30 mouse cellular contexts compared by ENCODE assay signal in genomic region chr14:11772736-11773135, GRCm38 (mm10).
"Had no signal": no experiment of that assay in that cellular context is flagged by ENCODE, and none has a peak within 500 bp of the region (broad histone marks: within the 10 kb centered on the region; RNA-seq: fewer than 3 reads in every experiment).

No protein-coding gene starts in this region.

- ATAC-seq: hindbrain, embryonic 16.5 days; hindbrain, postnatal 0 days; inflammation-experienced regulatory T-cells, adult 6 months; intestine, embryonic 15.5 days; intestine, embryonic 16.5 days; intestine, postnatal 0 days had no signal

- H3K9ac ChIP-seq: heart, embryonic 12.5 days; heart, embryonic 13.5 days; heart, embryonic 15.5 days; hindbrain, embryonic 12.5 days; hindbrain, embryonic 13.5 days; hindbrain, embryonic 14.5 days; hindbrain, embryonic 15.5 days; intestine, embryonic 15.5 days had no signal

- H3K27me3 ChIP-seq: heart, embryonic 12.5 days; heart, embryonic 13.5 days; heart, embryonic 15.5 days; hindbrain, embryonic 12.5 days; hindbrain, embryonic 13.5 days; hindbrain, embryonic 15.5 days; intestine, embryonic 15.5 days had no signal

- H3K9me3 ChIP-seq: heart, embryonic 10.5 days; heart, embryonic 12.5 days; heart, embryonic 13.5 days; heart, embryonic 15.5 days; hindbrain, embryonic 10.5 days; hindbrain, embryonic 12.5 days; hindbrain, embryonic 13.5 days; hindbrain, embryonic 15.5 days; intestine, embryonic 15.5 days had no signal

- H3K36me3 ChIP-seq: heart, embryonic 10.5 days; heart, embryonic 12.5 days; heart, embryonic 13.5 days; heart, embryonic 15.5 days; hindbrain, embryonic 10.5 days; hindbrain, embryonic 12.5 days; hindbrain, embryonic 13.5 days; hindbrain, embryonic 15.5 days; intestine, embryonic 15.5 days had no signal

- DNase-seq: heart, adult 2 months; heart, postnatal 10 days; heart, postnatal 14 days; heart, postnatal 36 days; heart, postnatal 4 days; kidney, adult 11 months; kidney, adult 18-20 months; kidney, postnatal 10 days; kidney, postnatal 4 days; layer of hippocampus, adult 9-11 months; layer of hippocampus, postnatal 36 days had no signal

- H3K27ac ChIP-seq: heart, adult 2 months; heart, embryonic 10.5 days; heart, embryonic 13.5 days; heart, embryonic 15.5 days; hindbrain, embryonic 10.5 days; hindbrain, embryonic 12.5 days; hindbrain, embryonic 13.5 days; hindbrain, embryonic 14.5 days; hindbrain, embryonic 15.5 days; hindbrain, postnatal 0 days; intestine, embryonic 15.5 days; kidney, postnatal 0 days; layer of hippocampus, adult 2 months; left cerebral cortex, adult 2 months had no signal

- H3K4me2 ChIP-seq: heart, embryonic 11.5 days; heart, embryonic 12.5 days; heart, embryonic 13.5 days; heart, embryonic 15.5 days; hindbrain, embryonic 12.5 days; hindbrain, embryonic 13.5 days; hindbrain, embryonic 14.5 days; hindbrain, embryonic 15.5 days; intestine, embryonic 15.5 days had no signal

- H3K4me3 ChIP-seq: heart, adult 2 months; heart, embryonic 10.5 days; heart, embryonic 12.5 days; heart, embryonic 13.5 days; heart, embryonic 15.5 days; hindbrain, embryonic 10.5 days; hindbrain, embryonic 12.5 days; hindbrain, embryonic 13.5 days; hindbrain, embryonic 15.5 days; intestine, embryonic 15.5 days; layer of hippocampus, adult 2 months; left cerebral cortex, adult 2 months had no signal
